Mouse (Mus musculus) kidney, embryonic 15.5 days (tissue): ENCODE measurements around the gene Slc35c2. TPM values are rescaled to one million over a fixed set of nuclear protein-coding genes. Genes with fewer than 3 reads are reported as not detected.

Experiments used
- ATAC-seq: fragments of 200-750 bp; cut with Nextera tagmentation; replicated peaks from 2 replicates; pipeline ENCODE4 v1.8.0; 2017; ENCODE audit warnings: moderate TSS enrichment; ENCODE audit not compliant: low FRiP score
- H3K27ac ChIP-seq: fragments of 300-500 bp; sonication (generic); 2 replicates; pipeline ENCODE4 v1.5.1; 2015; ENCODE audit warnings: mild to moderate bottlenecking, inconsistent platforms
- H3K27me3 ChIP-seq: fragments of 300-500 bp; sonication (generic); 2 replicates; pipeline ENCODE4 v1.6.1; 2015; ENCODE audit warnings: inconsistent platforms
- H3K36me3 ChIP-seq: fragments of 300-500 bp; sonication (generic); 2 replicates; pipeline ENCODE4 v1.6.1; 2015; ENCODE audit warnings: inconsistent platforms
- H3K4me1 ChIP-seq: fragments of 300-500 bp; sonication (generic); 2 replicates; pipeline ENCODE4 v1.6.1; 2015; ENCODE audit warnings: inconsistent platforms
- H3K4me2 ChIP-seq: fragments of 300-500 bp; sonication (generic); 2 replicates; pipeline ENCODE4 v1.6.1; 2015; ENCODE audit warnings: moderate library complexity, mild to moderate bottlenecking, inconsistent platforms
- H3K4me3 ChIP-seq: fragments of 300-500 bp; sonication (generic); replicated peaks from 2 replicates; pipeline ENCODE4 v1.5.1; 2015; ENCODE audit warnings: mild to moderate bottlenecking, inconsistent platforms
- H3K9ac ChIP-seq: fragments of 300-500 bp; sonication (generic); 2 replicates; pipeline ENCODE4 v1.6.1; 2015; ENCODE audit warnings: mild to moderate bottlenecking, inconsistent platforms
- H3K9me3 ChIP-seq: fragments of 300-500 bp; sonication (generic); replicated peaks from 2 replicates; pipeline ENCODE4 v1.6.1; 2016; ENCODE audit warnings: inconsistent platforms
- WGBS: fragments of 180-500 bp; shearing (Covaris S2); methylation state at CpG from one replicate; pipeline ENCODE4 v1.1.7; 2015; ENCODE audit warnings: mixed read lengths; 5-methylcytosine and 5-hydroxymethylcytosine counted together
- polyA plus RNA-seq: library from polyadenylated mRNA; unstranded; fragments of >200 nt; fragmentation: Nextera tagmentation; extraction: Ambion mirVana; gene quantifications from 2 replicates; pipeline ENCODE4 v1.2.1, GENCODE M21; 2015

The Slc35c2 gene
- polyA plus RNA-seq, result 53.7 and 54.6 TPM in 2 replicates

DNA sequence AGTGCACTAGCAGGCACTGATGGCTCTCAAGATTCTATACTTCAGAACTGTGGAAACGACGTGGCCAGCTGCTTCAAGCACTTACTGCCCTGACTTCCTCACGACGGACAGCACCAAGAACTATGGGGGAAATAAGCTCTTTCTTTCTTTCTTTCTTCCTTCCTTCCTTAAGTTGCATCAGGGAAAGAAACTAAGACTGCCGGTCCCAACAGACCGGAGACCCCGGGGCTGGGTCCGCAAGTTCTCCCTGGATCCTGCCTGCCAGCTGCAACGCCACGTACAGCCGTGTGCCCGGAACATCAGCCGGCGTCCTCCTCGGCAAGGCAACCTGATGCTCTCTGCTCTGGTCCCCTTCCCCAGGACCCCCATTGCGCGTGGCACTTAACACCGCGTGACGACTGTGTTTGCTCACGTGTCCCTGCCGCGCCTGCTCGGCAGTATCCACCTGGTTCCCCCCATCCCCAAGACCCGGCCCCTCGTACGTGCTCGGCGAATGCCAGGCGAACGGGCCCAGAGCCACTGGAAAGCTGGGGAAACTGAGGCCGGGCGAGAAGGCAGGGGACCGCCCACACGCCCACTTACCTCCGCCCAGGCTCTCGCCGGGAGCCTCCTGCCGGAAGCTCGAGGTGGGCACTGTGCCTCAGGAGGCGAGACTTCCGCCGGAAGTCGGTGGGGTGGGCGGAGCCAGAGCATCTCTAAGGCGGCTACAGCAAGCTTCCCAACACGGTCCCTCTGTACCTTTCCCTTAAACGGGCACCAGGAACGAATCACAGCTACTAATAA is at the start of gene Slc35c2:
Slc35c2 (minus strand) TSS at position 668 of the 783 bp plus-strand sequence.
- no peaks in the 10 kb centered on the region for H3K27me3 ChIP-seq
- peak within 1 kb of the TSS; percentile 84 for H3K4me3 ChIP-seq
- peaks cover 28% of the 10 kb centered on the region for H3K4me1 ChIP-seq
- peak within 1 kb of the TSS; percentile 69 for H3K27ac ChIP-seq
- H3K4me2 ChIP-seq, result peak within 1 kb of the TSS; percentile 94
- ATAC-seq, result peak; percentile 94
- H3K9me3 ChIP-seq, result no peaks in the 10 kb centered on the region
- peak within 1 kb of the TSS; percentile 67 for H3K9ac ChIP-seq
- WGBS, result under 1% methylated on average over 49 of the region's 49 CpGs
- peaks cover 40% of the 10 kb centered on the region for H3K36me3 ChIP-seq

DNA sequence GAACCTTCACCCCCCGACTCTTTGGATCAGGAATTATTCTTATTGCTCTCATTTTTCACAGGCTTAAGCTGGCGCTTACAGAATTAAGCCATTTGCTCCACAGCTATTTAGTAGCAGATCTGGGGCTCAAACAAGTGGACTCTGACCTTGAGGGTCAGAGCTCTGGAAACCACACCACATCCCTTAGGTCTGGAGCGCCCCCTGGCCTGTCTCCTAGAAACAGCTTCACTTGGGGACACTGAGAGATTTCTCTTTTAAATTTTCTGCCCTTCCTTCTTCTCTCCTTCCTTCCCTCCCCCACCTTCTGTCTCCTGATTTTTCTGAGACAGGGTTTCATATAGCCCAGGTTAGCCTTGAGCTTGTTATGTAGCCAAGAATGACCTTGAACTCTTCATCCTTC is 49.5 kb upstream of the Slc35c2 start:
- Histone ChIP-seq H3K4me3 (no peak overlapping the region), H3K9ac (no peak overlapping the region), H3K27ac (no peak overlapping the region), H3K36me3 (no peaks in the 10 kb centered on the region), H3K4me2 (no peak overlapping the region), H3K4me1 (peaks cover 10% of the 10 kb centered on the region), H3K9me3 (no peaks in the 10 kb centered on the region), H3K27me3 (no peaks in the 10 kb centered on the region)
- no peak for ATAC-seq
- 20% methylated on average over 3 of the region's 3 CpGs for WGBS

DNA sequence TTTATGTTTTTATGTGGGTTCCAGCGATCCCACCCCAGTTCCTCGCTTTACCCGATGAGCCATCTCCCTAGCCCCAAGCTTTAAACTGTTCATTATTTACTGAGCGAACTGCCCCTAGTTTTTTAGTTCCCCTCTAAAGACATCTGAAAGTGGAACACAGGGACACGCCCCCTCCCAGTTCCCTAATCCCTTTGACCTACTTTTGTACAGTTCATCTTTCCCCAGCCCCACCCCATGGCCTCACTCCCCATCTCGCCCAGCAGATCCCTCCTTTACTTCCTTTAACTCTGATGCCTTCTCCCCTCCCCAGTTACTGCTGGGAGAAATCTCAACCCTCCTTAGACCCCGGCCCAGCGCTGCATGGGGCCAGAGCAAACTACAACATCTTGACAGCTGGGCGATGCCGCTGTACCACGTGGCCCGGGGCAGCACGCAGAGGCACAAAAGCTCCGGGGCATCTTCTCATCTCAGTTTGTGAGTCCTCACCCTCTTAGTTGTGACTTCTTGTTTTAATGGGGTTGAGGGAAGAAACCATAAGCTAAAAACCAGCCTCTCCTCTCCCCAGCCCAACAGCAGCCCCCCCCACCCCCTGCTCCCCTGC is 45.0 kb upstream of the Slc35c2 start:
- WGBS, result 53% methylated on average over 14 of the region's 14 CpGs
- Histone ChIP-seq H3K9ac (no peak overlapping the region), H3K27me3 (no peaks in the 10 kb centered on the region), H3K4me2 (no peak overlapping the region), H3K27ac (no peak overlapping the region), H3K9me3 (0 out of 2 replicates have a peak, but pooled peaks cover 5% of the 10 kb centered on the region), H3K4me3 (no peak overlapping the region), H3K36me3 (no peaks in the 10 kb centered on the region), H3K4me1 (peaks cover 10% of the 10 kb centered on the region)
- ATAC-seq, result no peak

DNA sequence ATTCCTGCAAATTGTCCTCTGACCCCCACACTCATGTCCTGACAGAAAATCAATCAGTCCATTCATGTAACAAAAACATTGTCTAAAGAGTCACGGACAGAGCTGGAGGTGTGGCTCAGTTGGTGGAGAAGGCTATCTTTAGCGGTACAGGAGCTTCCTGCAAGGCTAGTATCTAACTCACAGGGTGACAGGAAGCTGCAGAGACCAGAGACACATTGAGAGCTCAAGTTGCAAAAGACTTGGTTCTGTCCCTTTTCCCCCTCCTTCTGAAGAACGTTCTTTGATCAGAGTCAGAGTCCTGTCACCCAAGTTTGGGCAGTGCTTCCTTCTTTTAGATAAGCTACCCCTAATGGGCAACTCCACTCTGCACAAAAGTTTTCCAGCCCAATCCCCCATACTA is 42.0 kb upstream of the Slc35c2 start:
- Histone ChIP-seq H3K4me1 (peaks cover 21% of the 10 kb centered on the region), H3K27ac (no peak overlapping the region)
- 35% methylated on average over 3 of the region's 3 CpGs for WGBS

DNA sequence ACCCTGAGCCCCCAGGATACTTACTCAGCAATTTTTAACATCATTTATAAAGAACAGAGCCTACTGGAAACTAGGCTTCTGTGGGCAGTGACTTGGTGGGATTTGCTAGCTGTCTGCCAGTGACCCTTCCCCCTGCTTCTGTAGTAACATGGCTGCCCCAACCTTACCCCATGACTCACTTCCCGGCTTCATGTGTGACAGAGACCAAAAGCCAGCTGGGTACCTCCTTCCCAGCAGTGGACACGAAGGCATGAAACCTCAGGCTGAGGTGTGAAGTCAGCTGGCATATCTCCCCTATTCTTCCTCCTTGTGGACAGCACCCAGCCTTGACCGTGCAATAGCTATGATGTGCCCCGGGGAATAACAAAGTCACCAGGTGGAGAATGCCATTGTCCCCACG is 41.1 kb upstream of the Slc35c2 start:
- peaks cover 31% of the 10 kb centered on the region for H3K4me1 ChIP-seq
- H3K27me3 ChIP-seq, result no peaks in the 10 kb centered on the region
- H3K9me3 ChIP-seq, result 0 out of 2 replicates have a peak, but pooled peaks cover 5% of the 10 kb centered on the region
- no peak for ATAC-seq
- no peak overlapping the region for H3K4me3 ChIP-seq
- H3K4me2 ChIP-seq, result no peak overlapping the region
- no peak overlapping the region for H3K9ac ChIP-seq
- no peak overlapping the region for H3K27ac ChIP-seq
- WGBS, result 72% methylated on average over 5 of the region's 5 CpGs
- no peaks in the 10 kb centered on the region for H3K36me3 ChIP-seq

More for the DNA sequence above, 42.0 kb upstream of the Slc35c2 start:
- Histone ChIP-seq H3K9me3 (0 out of 2 replicates have a peak, but pooled peaks cover 5% of the 10 kb centered on the region), H3K27me3 (no peaks in the 10 kb centered on the region), H3K9ac (no peak overlapping the region), H3K4me3 (no peak overlapping the region), H3K4me2 (no peak overlapping the region), H3K36me3 (no peaks in the 10 kb centered on the region)
- ATAC-seq, result no peak

DNA sequence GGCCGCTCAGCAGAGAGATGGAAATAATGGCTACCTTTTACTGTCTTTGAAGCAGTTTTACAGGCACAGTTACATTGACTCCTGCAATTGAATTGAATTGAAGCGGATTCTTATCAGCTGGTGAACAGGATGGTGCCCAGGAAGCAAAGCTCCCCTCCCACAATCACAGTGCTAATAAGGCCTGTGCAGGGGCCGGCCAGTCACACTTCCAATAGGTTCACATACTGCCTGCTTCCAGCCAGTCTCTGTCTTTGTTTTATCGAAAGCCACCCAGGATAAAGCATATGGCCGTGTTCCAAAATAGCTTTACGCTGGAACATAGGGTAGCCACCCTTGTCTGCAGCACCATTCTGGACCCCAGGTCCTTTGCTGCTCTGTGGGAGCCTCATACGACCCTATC is 39.7 kb upstream of the Slc35c2 start:
- Histone ChIP-seq H3K4me1 (peaks cover 44% of the 10 kb centered on the region), H3K27ac (peak overlapping the region; percentile 83; the same call in 1 of the 2 replicates), H3K9me3 (0 out of 2 replicates have a peak, but pooled peaks cover 5% of the 10 kb centered on the region), H3K9ac (no peak overlapping the region), H3K36me3 (no peaks in the 10 kb centered on the region), H3K27me3 (no peaks in the 10 kb centered on the region), H3K4me2 (peak overlapping the region; percentile 94), H3K4me3 (peak overlapping the region; percentile 88)
- no peak for ATAC-seq
- 43% methylated on average over 7 of the region's 7 CpGs for WGBS

DNA sequence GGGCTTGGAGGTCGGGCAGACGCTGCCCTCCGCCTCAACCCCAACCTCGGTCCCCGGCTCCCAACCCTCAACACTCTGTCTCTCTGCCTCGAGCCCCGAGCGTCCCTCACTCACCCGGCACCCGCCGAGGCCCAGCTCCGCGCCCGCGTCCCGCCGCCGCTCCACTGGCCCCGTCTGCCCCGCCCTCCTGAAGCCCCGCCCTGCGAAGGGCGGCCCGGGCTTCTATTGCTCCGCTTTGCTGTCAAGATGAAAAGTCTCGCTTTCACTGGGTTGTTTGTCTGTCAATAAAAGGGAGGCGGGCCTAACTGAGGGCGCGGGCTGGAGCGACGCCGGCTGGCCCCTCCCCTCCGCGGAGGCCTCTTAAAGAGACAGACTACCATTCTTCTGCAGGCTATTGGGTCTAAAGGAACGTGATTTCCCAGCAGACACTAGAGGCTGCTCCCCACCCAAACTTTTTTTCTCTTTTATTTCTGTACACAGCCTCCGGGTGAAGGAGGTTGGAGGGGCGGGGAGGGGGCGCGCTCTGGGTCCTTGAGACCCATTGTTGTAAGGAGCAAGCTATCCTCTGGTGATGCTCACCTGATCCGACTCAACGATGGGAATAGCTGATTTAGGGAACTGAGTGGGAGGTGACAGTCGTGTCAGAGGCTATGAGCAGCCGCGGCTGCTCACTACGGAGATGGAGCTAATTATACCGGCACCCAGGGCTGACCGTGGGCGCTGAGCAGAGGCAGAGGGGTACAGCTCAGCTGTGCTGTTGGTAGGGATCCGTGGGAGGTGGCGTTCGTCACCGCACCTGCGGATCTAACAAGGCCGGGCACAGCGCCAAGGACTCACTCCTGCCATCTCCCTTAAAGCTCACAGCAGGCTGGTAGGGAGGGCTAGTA is 38.9 kb upstream of the Slc35c2 start, which contains the start of gene Elmo2:
Elmo2 (minus strand) TSS at position 176 of the 887 bp plus-strand sequence.
- Histone ChIP-seq H3K36me3 (no peaks in the 10 kb centered on the region), H3K9me3 (0 out of 2 replicates have a peak, but pooled peaks cover 5% of the 10 kb centered on the region), H3K27ac (peak within 1 kb of the TSS; percentile 83), H3K4me1 (peaks cover 53% of the 10 kb centered on the region), H3K4me2 (peak within 1 kb of the TSS; percentile 94), H3K27me3 (no peaks in the 10 kb centered on the region), H3K4me3 (peak within 1 kb of the TSS; percentile 88), H3K9ac (peak within 1 kb of the TSS; percentile 91)
- ATAC-seq, result peak; percentile 96
- WGBS, result under 1% methylated on average over 55 of the region's 55 CpGs

DNA sequence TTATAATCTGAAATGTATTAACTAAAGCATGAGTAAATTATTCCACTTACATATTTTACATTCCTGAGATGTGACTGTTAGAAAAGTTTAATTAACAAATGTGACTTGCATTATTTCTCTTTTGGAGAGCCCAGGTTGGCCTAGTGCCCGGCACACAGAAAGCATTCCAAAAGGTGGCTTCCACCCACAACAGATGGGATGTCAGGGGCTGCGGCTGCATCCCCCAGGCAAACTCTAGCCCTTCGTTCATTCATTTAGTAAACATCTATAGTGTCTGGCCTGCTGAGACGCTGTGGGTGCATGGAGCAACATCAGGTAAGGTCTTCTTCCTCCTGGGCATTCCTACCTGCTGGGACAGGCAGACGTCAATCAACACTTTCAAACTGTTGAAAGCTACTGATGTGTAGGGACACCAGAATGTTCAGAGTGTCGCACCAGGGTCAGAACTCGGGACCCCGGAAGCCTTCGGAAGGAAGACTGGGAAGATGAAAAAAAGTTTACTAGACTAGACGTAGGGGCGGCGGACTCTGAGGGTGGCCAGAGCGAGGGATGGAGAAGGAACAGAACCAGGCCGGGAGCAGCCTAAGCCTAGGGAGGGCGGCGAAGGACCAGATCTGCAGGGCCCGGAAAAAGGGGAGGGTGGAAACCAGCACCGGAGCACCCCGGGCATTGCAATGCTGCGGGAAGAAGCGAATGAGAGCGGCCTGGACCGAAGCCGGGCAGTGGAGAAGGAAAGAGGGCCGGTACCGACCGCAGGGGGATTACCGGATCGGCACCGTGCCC is 38.0 kb upstream of the Slc35c2 start:
- H3K27ac ChIP-seq, result peak overlapping the region; percentile 64
- under 1% methylated on average over 30 of the region's 30 CpGs for WGBS
- H3K36me3 ChIP-seq, result no peaks in the 10 kb centered on the region
- peaks cover 61% of the 10 kb centered on the region for H3K4me1 ChIP-seq
- H3K4me3 ChIP-seq, result peak overlapping the region; percentile 88
- H3K9me3 ChIP-seq, result no peaks in the 10 kb centered on the region
- no peaks in the 10 kb centered on the region for H3K27me3 ChIP-seq
- H3K9ac ChIP-seq, result peak overlapping the region; percentile 91
- ATAC-seq, result peak; percentile 40
- H3K4me2 ChIP-seq, result peak overlapping the region; percentile 94

DNA sequence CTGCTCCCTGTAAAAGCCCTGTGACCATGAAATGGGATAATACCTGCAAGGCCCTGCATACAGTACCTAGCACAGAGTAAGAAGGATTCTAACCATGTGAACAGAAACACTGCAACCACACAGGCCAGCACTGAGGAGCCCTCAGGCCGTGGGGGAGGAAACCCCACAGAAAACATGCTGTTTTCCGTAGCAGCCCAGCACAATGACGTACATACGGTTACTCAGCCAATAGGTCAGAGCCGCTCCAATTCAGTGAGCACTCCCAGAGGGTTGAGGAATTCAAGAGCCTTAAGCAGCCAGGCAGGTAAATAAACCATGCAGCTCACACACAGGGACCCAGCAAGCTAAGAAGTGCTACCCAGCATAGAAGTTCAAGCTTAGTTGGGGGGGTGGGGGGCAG is 36.3 kb upstream of the Slc35c2 start:
- no peaks in the 10 kb centered on the region for H3K36me3 ChIP-seq
- no peaks in the 10 kb centered on the region for H3K27me3 ChIP-seq
- H3K27ac ChIP-seq, result peak overlapping the region; percentile 64
- peak overlapping the region; percentile 1; the same call in 1 of the 2 replicates for H3K4me3 ChIP-seq
- peaks cover 77% of the 10 kb centered on the region for H3K4me1 ChIP-seq
- H3K9ac ChIP-seq, result no peak overlapping the region
- H3K9me3 ChIP-seq, result no peaks in the 10 kb centered on the region
- peak overlapping the region; percentile 94 for H3K4me2 ChIP-seq
- 22% methylated on average over 5 of the region's 5 CpGs for WGBS
- 0 out of 2 replicates have a peak, but pooled peaks have one; percentile 6 for ATAC-seq

DNA sequence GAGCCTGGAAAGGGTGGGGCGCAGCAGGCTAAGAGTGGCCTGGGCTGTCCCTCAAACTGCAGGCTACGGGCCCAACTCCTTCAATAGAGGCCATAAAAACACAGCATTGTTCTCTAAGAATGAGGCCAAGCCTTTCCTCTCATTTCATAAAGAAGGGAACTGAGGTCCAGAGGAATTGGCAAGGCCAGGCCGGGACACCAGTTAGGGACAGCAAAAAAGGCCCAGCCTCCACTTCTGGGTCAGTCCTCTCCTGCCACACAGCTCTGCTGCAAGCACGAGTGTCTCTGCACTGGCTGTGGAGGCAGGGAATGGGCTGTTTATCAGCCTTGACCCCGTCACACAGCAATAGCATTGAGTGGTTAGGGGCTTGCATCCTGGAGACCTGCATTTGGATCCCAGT is 35.8 kb upstream of the Slc35c2 start:
- H3K4me1 ChIP-seq, result peaks cover 82% of the 10 kb centered on the region
- peak overlapping the region; percentile 64 for H3K27ac ChIP-seq
- no peak for ATAC-seq

More for the DNA sequence above, 35.8 kb upstream of the Slc35c2 start:
- Histone ChIP-seq H3K9me3 (no peaks in the 10 kb centered on the region), H3K27me3 (no peaks in the 10 kb centered on the region), H3K9ac (no peak overlapping the region), H3K36me3 (no peaks in the 10 kb centered on the region), H3K4me3 (no peak overlapping the region), H3K4me2 (peak overlapping the region; percentile 94)
- WGBS, result 65% methylated on average over 5 of the region's 5 CpGs
